Mouse (Mus musculus) liver, embryonic 13.5 days (tissue): ENCODE measurements around the gene Hps5. TPM values are rescaled to one million over a fixed set of nuclear protein-coding genes. Genes with fewer than 3 reads are reported as not detected.
A peak's percentile ranks its signal among the peaks of the same experiment; 100 is the strongest.
"Not testable (repeated sequence)": the region's sequence is repeated elsewhere in the genome, so short reads cannot be mapped to it uniquely, and the experiment has no call there.

ENCODE experiments used
- ATAC-seq: fragments of 200-750 bp; cut with Nextera tagmentation; 2 replicates; pipeline ENCODE4 v1.8.0; 2017; ENCODE audit warnings: low read depth, mild to moderate bottlenecking, moderate number of reproducible peaks, moderate library complexity
- DNase-seq: peaks from one replicate; pipeline ENCODE4 v3.0.0; 2022
- H3K27ac ChIP-seq: fragments of 300-500 bp; sonication (generic); 2 replicates; pipeline ENCODE4 v1.5.1; 2015; ENCODE audit warnings: moderate library complexity, mild to moderate bottlenecking, inconsistent platforms
- H3K27me3 ChIP-seq: fragments of 300-500 bp; sonication (generic); 2 replicates; pipeline ENCODE4 v1.6.1; 2015; ENCODE audit warnings: mild to moderate bottlenecking, inconsistent platforms
- H3K36me3 ChIP-seq: fragments of 300-500 bp; sonication (generic); 2 replicates; pipeline ENCODE4 v1.6.1; 2015; ENCODE audit warnings: mild to moderate bottlenecking, inconsistent platforms
- H3K4me1 ChIP-seq: fragments of 300-500 bp; sonication (generic); replicated peaks from 2 replicates; pipeline ENCODE4 v1.6.1; 2015; ENCODE audit warnings: inconsistent platforms
- H3K4me2 ChIP-seq: fragments of 300-500 bp; sonication (generic); 2 replicates; pipeline ENCODE4 v1.6.1; 2015; ENCODE audit warnings: inconsistent platforms, mild to moderate bottlenecking, moderate library complexity
- H3K4me3 ChIP-seq: fragments of 300-500 bp; sonication (generic); replicated peaks from 2 replicates; pipeline ENCODE4 v1.5.1; 2015; ENCODE audit warnings: mild to moderate bottlenecking, inconsistent platforms
- H3K9ac ChIP-seq: fragments of 300-500 bp; sonication (generic); 2 replicates; pipeline ENCODE4 v1.6.1; 2015; ENCODE audit warnings: mild to moderate bottlenecking, inconsistent platforms
- H3K9me3 ChIP-seq: fragments of 300-500 bp; sonication (generic); replicated peaks from 2 replicates; pipeline ENCODE4 v1.6.1; 2016; ENCODE audit warnings: inconsistent platforms
- WGBS: fragments of 180-500 bp; shearing (Covaris S2); methylation state at CpG from one replicate; pipeline ENCODE4 v1.1.7; 2015; ENCODE audit not compliant: insufficient replicate concordance; 5-methylcytosine and 5-hydroxymethylcytosine counted together
- polyA plus RNA-seq: library from polyadenylated mRNA; unstranded; fragments of >200 nt; fragmentation: Nextera tagmentation; extraction: Ambion mirVana; gene quantifications from 2 replicates; pipeline ENCODE4 v1.2.1, GENCODE M21; 2015

Gene Hps5
- polyA plus RNA-seq, 1 experiment from 2014 or later, result 5.8 TPM

DNA sequence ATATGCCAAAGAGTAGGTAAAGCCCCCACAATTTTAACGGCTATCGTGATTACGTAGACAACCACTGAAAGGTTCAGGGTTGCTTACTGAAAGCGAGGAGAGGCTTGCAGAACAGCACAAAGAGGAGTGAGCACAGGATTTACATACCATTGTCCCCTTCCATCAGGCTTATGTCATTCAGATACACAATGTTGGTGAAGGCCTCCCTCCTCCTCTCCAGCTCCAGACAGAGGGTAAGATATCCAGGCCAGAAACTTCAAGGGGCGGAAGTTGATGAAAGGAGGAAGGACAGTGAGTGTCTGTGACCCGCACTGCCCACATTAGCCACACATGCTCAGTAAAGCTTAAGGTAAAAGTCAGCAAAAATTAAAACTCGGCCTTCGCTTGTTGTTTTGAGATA lies 31.2 kb downstream of the Hps5 start:
- H3K4me1 ChIP-seq, result peaks cover 11% of the 10 kb centered on the region
- peaks cover 68% of the 10 kb centered on the region for H3K36me3 ChIP-seq
- no peak overlapping the region for H3K4me3 ChIP-seq
- H3K27me3 ChIP-seq, result no peaks in the 10 kb centered on the region
- ATAC-seq (no peak), DNase-seq (no peak)
- no peak overlapping the region for H3K4me2 ChIP-seq
- no peak overlapping the region for H3K27ac ChIP-seq
- H3K9ac ChIP-seq, result no peak overlapping the region
- 86% methylated on average over 8 of the region's 8 CpGs for WGBS
- no peaks in the 10 kb centered on the region for H3K9me3 ChIP-seq

DNA sequence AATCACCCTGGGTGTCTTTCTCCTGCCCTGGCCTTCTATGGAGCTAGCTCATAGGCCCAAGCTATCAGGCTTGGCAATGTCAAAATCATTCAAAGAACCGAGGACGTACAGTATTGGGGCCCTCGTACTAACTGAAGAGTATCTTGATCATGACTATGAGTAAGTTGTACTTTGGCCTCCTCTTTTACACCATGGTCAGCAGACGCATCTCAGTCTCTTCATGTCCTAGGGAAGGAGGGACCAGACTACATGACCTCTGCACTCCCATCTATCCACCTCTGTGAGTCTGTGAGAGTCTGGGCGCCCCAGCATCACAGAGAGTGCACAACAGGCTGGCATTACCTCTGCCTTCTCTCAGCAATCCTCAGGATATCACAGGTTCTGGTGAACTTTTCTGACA lies 33.3 kb downstream of the Hps5 start:
- H3K36me3 ChIP-seq, result peaks cover 54% of the 10 kb centered on the region
- WGBS, result 77% methylated on average over 5 of the region's 5 CpGs
- H3K27me3 ChIP-seq, result no peaks in the 10 kb centered on the region
- no peak overlapping the region for H3K4me3 ChIP-seq
- no peaks in the 10 kb centered on the region for H3K9me3 ChIP-seq
- ATAC-seq, result no peak
- H3K4me1 ChIP-seq, result peaks cover 11% of the 10 kb centered on the region
- no peak overlapping the region for H3K9ac ChIP-seq
- DNase-seq, result no peak
- no peak overlapping the region for H3K4me2 ChIP-seq
- no peak overlapping the region for H3K27ac ChIP-seq

DNA sequence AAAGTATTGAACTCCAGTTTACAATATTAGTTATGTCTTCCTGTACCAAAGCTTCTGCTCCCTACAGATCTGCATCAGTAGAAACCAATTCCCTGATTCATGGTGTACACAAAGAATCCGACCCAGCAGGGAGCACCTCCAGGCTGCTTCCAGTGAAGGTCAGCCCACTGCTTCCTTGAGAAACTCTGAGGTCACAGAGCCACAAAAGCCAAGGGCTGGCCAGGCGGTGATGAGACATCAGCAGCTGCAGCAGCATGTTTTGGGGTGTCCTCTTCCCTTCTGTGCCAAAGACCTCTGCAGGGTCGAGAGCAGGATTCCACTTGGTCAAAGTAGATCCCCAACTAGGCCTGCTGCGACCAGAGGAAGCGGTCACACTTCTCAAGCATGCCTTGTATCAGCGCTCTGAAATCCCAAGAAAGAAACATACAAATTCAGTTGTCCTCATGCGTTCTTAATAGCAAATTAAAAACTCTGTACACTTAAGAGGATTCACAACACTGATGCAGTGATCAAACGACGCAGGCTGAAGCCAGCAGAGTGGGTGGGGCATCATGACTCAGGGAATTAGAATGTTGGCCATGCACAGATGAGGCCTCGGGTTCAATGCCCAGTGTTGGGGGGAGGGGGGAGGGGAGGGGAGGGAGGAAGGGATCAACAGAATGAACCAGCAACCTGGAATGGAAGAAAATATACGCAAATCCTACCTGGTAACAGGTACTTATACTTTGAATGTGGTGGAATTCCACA lies 34.6 kb downstream of the Hps5 start:
- no peak overlapping the region for H3K9ac ChIP-seq
- DNase-seq, result peak; percentile 13
- H3K9me3 ChIP-seq, result no peaks in the 10 kb centered on the region
- H3K27ac ChIP-seq, result no peak overlapping the region
- peaks cover 47% of the 10 kb centered on the region for H3K36me3 ChIP-seq
- peaks cover 11% of the 10 kb centered on the region for H3K4me1 ChIP-seq
- 59% methylated on average over 11 of the region's 11 CpGs for WGBS
- ATAC-seq, result no peak; the same call in 1 of the 2 replicates
- no peak overlapping the region for H3K4me2 ChIP-seq
- no peaks in the 10 kb centered on the region for H3K27me3 ChIP-seq
- no peak overlapping the region for H3K4me3 ChIP-seq

DNA sequence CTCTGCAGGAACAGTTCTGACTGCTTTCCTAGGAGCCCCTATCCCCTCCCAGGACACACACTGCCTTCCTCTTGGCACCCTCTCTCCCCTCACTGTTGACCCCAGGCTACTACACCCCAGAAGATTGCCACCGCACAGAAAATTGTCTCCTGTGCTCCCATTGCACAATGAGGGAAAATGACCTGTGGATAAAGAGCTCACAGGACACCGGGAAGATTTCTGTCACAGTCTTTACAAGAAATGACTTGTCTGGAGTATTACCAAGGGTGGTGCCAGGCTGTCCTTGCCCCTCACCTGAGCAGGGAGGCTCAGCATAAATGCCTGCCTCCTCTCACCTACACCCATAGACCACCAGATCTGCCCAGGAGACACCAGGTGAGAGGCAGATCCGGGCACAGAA lies 44.4 kb downstream of the Hps5 start, which contains the start of gene Saa2:
Saa2 (plus strand) TSS at position 301 of the 400 bp plus-strand sequence.
- no peaks in the 10 kb centered on the region for H3K4me1 ChIP-seq
- no peak for DNase-seq
- no peak within 1 kb of the TSS for H3K4me2 ChIP-seq
- H3K27ac ChIP-seq, result no peak within 1 kb of the TSS
- 57% methylated on average over 3 of the region's 3 CpGs for WGBS
- ATAC-seq, result no peak
- H3K27me3 ChIP-seq, result 0 out of 2 replicates have a peak, but pooled peaks cover 3% of the 10 kb centered on the region
- H3K36me3 ChIP-seq, result no peaks in the 10 kb centered on the region
- H3K4me3 ChIP-seq, result no peak within 1 kb of the TSS
- no peak within 1 kb of the TSS for H3K9ac ChIP-seq
- no peaks in the 10 kb centered on the region for H3K9me3 ChIP-seq

DNA sequence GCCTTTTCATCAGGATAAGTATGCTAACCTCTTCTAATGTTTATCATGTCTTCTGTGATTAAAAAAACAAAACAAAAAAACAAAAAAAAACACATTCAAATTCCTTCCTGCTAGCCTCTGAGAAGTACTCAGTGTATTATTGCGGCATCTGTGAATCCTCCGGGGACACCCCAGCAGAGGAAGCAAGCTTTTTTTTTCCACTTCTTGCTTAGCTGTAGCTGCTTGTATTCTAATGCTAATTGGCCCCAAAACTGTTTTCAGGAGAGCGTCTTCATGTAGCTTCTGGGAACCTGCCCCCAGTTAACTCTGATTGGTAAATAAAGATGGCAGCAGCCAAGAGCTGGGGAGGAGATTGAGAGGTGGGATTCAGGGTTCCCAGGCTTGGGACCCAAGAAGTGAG lies 47.4 kb downstream of the Hps5 start:
- Histone ChIP-seq H3K9ac (no peak overlapping the region), H3K4me2 (no peak overlapping the region), H3K36me3 (no peaks in the 10 kb centered on the region), H3K4me3 (no peak overlapping the region), H3K27ac (no peak overlapping the region), H3K9me3 (no peaks in the 10 kb centered on the region), H3K4me1 (no peaks in the 10 kb centered on the region), H3K27me3 (0 out of 2 replicates have a peak, but pooled peaks cover 3% of the 10 kb centered on the region)
- no peak for DNase-seq
- WGBS, result 65% methylated on average over 3 of the region's 3 CpGs
- ATAC-seq, result no peak

DNA sequence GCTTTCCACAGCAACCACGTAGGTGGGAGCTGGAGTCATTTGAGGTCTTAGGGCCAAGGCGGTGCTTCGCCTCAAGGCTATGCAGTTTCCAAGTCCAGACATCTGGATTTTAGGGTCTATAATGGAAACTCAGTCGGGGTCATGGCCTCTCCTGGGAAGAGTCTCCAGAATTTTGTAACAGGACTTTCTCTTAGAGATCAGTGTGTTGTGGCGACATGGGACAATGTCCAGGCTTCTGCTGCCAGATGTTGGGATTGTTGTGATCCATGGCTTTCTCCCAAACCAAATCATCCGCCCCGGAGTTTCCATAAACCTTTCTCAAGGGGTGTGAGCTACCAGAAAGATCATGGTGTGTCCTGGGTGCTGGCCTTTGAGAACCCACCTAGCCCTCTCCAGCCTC lies 49.5 kb downstream of the Hps5 start:
- ATAC-seq (no peak), DNase-seq (no peak)
- no peaks in the 10 kb centered on the region for H3K36me3 ChIP-seq
- no peak overlapping the region for H3K27ac ChIP-seq
- 77% methylated on average over 7 of the region's 7 CpGs for WGBS
- no peak overlapping the region for H3K4me3 ChIP-seq
- no peak overlapping the region for H3K9ac ChIP-seq
- 0 out of 2 replicates have a peak, but pooled peaks cover 3% of the 10 kb centered on the region for H3K27me3 ChIP-seq
- no peaks in the 10 kb centered on the region for H3K4me1 ChIP-seq
- no peak overlapping the region for H3K4me2 ChIP-seq
- no peaks in the 10 kb centered on the region for H3K9me3 ChIP-seq

DNA sequence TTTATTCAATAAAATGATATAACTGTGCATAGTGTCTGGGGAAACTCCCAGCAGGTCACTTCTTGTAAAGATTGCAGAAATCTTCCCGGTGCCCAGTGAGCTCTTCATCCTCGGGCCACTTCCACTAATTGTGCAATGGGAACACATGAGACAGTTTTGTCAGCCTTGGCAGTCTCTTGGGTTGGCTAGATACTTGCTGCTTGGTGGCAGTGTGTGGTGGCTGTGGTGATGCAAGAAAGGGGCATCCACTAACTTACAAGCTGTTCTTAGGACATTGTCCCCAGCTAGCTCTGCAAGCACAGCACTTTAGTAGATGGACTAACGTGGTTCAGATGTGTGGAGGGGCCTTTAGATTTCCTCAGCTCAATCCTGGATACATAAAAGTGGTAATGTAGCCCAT lies 50.0 kb downstream of the Hps5 start:
- Histone ChIP-seq H3K9ac (no peak overlapping the region), H3K9me3 (no peaks in the 10 kb centered on the region), H3K4me2 (no peak overlapping the region), H3K4me1 (no peaks in the 10 kb centered on the region), H3K36me3 (no peaks in the 10 kb centered on the region), H3K4me3 (no peak overlapping the region), H3K27me3 (0 out of 2 replicates have a peak, but pooled peaks cover 3% of the 10 kb centered on the region), H3K27ac (no peak overlapping the region)
- DNase-seq, result no peak
- WGBS, result 60% methylated on average over 3 of the region's 3 CpGs
- ATAC-seq, result no peak

DNA sequence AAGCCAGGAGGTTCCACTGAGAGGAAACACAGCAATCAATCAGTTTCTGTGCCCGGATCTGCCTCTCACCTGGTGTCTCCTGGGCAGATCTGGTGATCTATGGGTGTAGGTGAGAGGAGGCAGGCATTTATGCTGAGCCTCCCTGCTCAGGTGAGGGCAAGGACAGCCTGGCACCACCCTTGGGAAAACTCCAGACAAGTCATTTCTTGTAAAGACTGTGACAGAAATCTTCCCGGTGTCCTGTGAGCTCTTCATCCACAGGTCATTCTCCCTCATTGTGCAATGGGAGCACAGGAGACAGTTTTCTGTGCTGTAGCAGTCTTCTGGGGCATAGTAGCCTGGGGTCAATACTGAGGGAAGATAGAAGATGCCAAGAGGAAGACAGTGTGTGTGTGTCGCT lies 53.0 kb downstream of the Hps5 start, which contains the start of gene Saa1:
Saa1 (minus strand) TSS at position 101 of the 400 bp plus-strand sequence.
- H3K9me3 ChIP-seq, ATAC-seq, H3K4me2 ChIP-seq, H3K9ac ChIP-seq, H3K27ac ChIP-seq, H3K4me3 ChIP-seq, H3K4me1 ChIP-seq, H3K27me3 ChIP-seq, DNase-seq, H3K36me3 ChIP-seq: not testable (repeated sequence)
- WGBS, result 59% methylated on average over 3 of the region's 3 CpGs

DNA sequence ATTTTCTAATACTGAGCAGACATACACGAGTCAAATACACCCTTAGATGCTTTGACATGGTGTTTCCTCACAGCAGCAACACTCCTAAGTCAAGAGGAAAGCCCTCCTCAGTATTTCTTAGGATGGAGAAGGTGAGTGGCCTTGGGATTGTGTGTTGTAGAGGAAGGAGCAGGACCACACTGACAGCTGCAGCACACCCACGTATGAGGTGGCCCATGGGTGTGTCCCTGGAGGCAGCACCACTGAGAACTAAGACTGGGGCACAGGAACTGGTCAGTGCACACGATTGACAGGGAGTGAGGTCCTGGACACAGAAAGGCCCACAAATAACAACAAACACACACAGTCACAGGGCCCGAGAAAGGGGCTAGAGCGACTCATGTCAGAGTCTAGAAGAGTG lies 55.8 kb downstream of the Hps5 start:
- WGBS, result 58% methylated on average over 5 of the region's 5 CpGs
- ATAC-seq, result not testable (repeated sequence)

DNA sequence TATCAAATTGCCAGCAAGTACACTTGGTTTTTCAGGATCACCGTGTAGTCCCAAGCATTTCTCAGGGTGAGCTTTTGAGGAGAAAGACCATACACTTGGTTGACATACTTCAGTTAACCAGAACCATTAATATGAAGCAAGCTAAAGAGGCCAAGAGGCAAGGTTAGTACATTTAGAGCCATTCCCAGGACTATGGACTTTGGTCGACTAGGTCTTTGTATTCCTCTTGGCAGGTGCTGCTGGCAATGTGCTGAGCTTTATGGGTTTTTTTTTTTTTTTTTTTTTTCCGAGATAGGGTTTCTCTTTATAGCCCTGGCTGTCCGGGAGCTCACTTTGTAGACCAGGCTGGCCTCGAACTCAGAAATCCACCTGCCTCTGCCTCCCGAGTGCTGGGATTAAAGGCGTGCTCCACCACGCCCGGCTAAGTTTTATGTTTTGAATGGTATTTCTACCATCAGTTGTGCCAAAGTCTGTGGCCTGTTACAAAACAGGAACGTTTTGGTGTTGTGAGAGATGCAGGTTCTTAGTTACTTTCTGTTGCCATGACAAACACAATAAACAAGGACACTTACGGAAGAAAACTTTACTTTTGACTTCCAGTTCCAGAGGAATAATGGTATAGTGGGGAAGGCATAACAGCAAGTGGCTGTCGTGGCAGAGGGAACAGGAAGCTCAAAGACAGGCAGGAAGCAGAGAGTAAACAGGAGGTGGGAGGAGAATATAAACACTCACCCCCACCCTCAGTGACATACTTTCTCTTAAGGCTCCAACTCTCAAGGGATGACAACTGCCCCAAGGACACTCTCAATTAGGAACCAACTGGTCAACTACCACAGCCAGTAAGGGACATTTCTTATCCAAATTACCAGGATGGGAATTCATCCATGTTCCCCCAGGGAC lies 57.1 kb downstream of the Hps5 start:
- Histone ChIP-seq H3K9ac (no peak overlapping the region), H3K27ac (no peak overlapping the region), H3K27me3 (no peaks in the 10 kb centered on the region), H3K4me1 (0 out of 2 replicates have a peak, but pooled peaks cover 3% of the 10 kb centered on the region), H3K4me2 (no peak overlapping the region), H3K36me3 (no peaks in the 10 kb centered on the region), H3K4me3 (no peak overlapping the region), H3K9me3 (no peaks in the 10 kb centered on the region)
- DNase-seq, result no peak
- WGBS, result 58% methylated on average over 12 of the region's 12 CpGs
- ATAC-seq, result no peak

More for the DNA sequence above, 55.8 kb downstream of the Hps5 start:
- not testable (repeated sequence) for H3K27ac ChIP-seq, H3K4me2 ChIP-seq, H3K9me3 ChIP-seq, DNase-seq, H3K36me3 ChIP-seq, H3K9ac ChIP-seq, H3K27me3 ChIP-seq, H3K4me1 ChIP-seq, H3K4me3 ChIP-seq

DNA sequence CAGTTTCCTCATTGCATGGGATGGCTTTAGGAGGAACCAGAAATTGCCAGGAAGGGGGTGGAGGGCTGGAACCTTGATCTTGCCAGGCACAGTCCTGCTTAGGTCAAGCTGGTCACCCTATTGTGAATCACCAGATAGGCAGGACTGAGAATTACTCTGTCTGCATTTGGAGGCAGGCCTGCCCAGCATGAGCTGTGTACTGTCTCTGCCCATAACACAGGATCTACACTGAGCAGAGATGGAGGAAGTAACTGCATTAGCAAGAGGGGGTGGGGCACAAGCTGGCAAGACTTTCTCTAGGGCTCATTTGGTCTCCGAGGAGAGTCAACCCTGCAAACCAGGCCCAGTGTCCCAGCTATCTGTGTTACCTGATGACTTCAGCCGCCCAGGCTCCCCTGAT lies 60.9 kb downstream of the Hps5 start:
- H3K4me3 ChIP-seq, result no peak overlapping the region
- no peaks in the 10 kb centered on the region for H3K27me3 ChIP-seq
- 45% methylated on average over 2 of the region's 2 CpGs for WGBS
- H3K9me3 ChIP-seq, result no peaks in the 10 kb centered on the region
- DNase-seq (no peak), ATAC-seq (no peak)
- no peak overlapping the region for H3K27ac ChIP-seq
- H3K4me1 ChIP-seq, result 0 out of 2 replicates have a peak, but pooled peaks cover 3% of the 10 kb centered on the region
- no peak overlapping the region for H3K4me2 ChIP-seq
- no peaks in the 10 kb centered on the region for H3K36me3 ChIP-seq
- H3K9ac ChIP-seq, result no peak overlapping the region
